Mouse (Mus musculus) frontal cortex, adult 2 months (tissue): Measurements from ENCODE around the gene Ilf2. TPM values are rescaled to one million over a fixed set of nuclear protein-coding genes. Genes with fewer than 3 reads are reported as not detected.

Experiments used
- DNase-seq, 2 experiments: peaks; one replicate each; pipeline ENCODE4 v3.0.0; 2022; ENCODE audit warnings: low spot score in 1 of 2; ENCODE audit errors: extremely low spot score in 1 of 2
- polyA plus RNA-seq: library from polyadenylated mRNA; depleted of rRNA; stranded (reverse); fragments of >200 nt; gene quantifications from 2 replicates; pipeline ENCODE4 v1.2.3, GENCODE M21; 2012

The Ilf2 gene
- polyA plus RNA-seq, 1 experiment: 89.2 TPM

- no peak for DNase-seq
Measured at GRCm38 (mm10) chr3:90508287-90508949, 32.5 kb downstream of the Ilf2 start.

GRCm38 (mm10) chr3:90508950-90509746, 33.2 kb downstream of the Ilf2 start, which contains the start of gene Chtop:
Gene Chtop (minus strand): TSS chr3:90509498.
- peak; percentile 97 to 100 for DNase-seq

DNA sequence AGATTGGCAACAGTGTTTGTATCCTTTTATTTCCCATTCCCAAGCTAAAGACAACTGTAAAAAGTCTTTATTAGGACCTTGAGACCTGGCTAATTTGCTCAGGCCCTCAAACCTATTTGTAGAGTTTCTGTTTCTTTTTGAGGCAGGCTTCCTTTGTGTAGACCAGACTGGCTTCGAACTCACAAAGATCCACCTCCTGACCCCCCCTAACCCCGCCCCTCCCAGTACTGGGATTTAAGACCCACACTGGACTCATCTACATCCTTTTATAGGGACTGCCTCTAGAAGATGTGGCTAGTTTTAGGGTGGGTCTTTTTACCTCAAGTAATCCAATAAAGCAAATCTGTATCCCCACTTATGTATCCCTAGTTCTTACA, 33.8 kb downstream of the Ilf2 start:
- DNase-seq: no peak

GRCm38 (mm10) chr3:90512276-90512675, 36.4 kb downstream of the Ilf2 start:
- DNase-seq: no peak

- no peak for DNase-seq
Measured at GRCm38 (mm10) chr3:90512948-90513642, 37.2 kb downstream of the Ilf2 start.

- no peak for DNase-seq
Measured at GRCm38 (mm10) chr3:90513796-90514590, 38.1 kb downstream of the Ilf2 start, which contains the start of the genes S100a1 and S100a13. Gene S100a1 (minus strand): TSS chr3:90514392. Gene S100a13 (plus strand): TSS chr3:90514435.

- no peak for DNase-seq
Measured at GRCm38 (mm10) chr3:90514691-90515090, 38.8 kb downstream of the Ilf2 start.

DNA sequence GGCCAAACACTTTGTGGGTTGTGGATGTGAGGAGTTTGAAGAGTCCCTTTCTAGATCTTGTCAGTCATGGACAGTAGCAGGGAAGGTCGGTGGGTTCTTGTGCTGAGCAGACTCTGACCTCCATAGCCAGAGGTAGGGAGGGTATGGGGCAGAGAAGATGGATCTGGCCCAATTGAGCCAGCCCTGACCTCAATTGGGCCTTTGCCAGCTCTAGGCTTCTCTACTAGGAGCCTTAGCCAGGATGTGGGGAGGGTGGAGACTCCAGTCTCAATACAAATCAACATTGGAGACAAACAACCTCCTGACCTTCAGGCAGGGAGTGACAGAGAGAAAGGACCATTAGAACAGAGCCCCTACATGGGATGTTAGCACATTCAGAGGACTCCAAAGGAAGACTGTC, 39.3 kb downstream of the Ilf2 start:
- no peak for DNase-seq

GRCm38 (mm10) chr3:90515789-90516188, 39.9 kb downstream of the Ilf2 start:
- DNase-seq: no peak

DNA sequence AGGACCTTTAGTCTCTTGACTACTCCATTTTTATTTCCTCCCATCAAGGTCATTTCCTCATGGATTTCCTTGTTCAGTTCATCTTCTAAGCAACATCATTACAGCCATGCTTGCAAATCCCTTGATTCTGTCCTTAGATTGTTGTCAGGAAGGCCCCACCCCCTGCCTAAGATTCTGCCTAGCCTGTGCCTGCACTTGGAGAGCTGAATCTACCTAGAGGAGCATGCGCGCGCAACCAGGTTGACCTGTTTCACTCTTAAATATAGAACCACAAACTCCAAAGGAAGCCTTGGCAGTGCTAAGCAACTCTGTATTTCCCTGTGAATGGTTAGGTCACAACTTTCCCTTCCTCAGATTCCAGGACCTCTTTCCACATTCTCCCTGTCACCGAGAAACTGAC, 41.8 kb downstream of the Ilf2 start:
- no peak for DNase-seq

DNA sequence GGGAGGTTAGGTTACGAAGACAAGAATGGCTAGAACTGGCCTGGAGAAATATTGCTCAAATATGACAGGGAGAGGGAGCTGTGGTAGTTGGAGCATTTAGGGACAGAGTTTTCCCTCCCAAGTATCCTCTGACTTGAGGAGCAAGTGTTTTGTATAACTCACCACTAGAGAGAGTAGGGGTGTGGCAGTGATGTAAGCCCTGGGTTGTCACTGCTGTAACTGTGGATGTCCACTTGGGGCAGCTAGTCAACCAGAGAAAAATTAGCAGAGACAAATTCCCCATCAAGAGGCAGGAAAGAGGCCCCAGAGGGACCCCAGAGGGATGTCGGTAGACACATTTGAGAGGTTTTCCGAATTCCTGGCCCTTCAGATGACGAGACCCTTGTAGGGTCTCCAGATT, 49.5 kb downstream of the Ilf2 start:
- DNase-seq: peak; percentile 52 to 76

DNA sequence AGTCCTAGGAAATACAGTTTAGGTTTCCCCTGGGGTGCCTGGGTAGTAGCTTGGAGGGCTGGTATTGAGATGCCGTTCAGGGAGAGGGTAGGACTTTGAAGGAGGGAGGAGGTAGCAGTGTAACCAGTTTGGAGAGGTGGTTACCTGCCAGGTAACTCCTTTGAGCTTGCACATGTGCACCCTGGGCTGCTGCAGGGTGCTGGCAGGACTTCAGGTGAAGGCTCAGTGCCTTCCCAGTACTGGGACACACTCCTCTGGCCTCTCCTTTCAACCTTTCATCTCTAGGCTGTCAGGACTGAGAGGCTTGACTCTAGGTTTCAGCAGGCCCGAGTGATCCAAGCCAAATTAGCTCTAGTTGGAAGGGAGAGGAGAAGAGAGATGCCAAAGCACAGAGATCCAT, 50.1 kb downstream of the Ilf2 start:
- no peak for DNase-seq

GRCm38 (mm10) chr3:90526580-90526979, 50.7 kb downstream of the Ilf2 start, which contains the start of gene S100a14:
Gene S100a14 (plus strand): TSS chr3:90526856.
- no peak for DNase-seq

DNA sequence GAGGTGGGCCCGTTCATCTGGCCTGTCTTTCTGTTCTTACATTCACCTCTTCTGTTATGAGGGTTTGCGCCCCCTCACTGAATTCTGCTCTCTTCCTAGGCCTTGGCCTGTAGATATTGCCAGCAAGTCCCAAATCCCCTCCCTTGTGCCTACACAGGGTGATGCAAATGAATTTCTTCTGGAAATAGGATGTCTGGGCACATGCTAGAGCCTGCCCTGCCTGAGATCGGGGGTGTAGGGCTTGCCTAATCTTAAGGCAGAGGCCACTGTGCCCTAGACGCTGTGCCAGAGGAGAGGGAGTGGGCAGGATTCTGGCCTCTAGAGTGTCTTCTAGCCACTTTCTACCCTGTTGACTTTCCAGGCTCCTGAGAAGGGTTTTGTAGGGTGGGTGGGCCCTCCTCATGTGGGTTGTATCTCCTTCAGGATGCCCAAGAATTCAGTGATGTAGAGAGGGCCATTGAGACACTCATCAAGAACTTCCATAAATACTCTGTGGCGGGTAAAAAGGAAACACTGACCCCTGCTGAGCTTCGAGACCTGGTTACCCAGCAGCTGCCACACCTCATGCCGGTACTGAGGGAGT, 51.5 kb downstream of the Ilf2 start:
- DNase-seq: no peak

- DNase-seq: no peak
Measured at GRCm38 (mm10) chr3:90531713-90532112, 55.8 kb downstream of the Ilf2 start.

GRCm38 (mm10) chr3:90535446-90535845, 59.5 kb downstream of the Ilf2 start:
- DNase-seq: no peak

DNA sequence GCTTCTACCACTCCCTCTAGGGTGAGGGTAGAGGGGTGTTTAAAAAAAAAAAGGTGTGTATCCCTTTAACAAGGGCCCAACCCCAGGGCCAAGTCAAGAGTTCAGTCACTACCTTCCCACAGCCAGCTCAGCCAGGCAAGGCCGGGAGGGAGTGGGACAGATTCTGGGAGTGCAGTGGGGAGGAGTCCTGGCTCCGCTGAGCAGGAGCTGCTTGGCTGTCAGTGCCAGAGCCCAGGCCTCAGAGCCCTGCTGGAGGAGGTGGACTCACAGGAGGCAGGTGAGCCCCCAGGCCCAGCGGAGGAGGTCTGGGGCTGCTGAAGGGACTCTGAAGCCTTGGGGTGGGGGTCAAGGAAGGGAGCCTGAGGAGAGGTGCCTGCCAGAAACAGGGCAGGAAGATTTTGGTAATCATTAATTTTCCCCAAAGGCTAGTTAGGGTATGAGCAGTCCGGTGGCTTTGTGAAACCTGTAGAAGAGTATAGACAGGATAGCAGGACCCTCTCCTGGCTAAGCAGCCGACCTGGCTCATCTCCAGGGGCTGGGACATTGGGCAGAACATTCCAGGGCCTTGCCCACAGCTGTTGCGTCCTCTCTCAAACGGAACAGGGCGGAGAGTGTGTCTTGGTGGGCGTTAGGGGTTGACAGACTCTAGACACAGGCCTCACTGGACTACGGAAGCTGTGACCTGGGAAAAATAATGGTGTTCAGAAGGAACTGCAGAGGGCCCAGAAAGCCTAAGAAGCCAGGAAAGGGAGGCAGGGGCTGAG, 61.4 kb downstream of the Ilf2 start, which contains the start of gene S100a16:
TSS of gene S100a16 (plus strand) at position 114 of the 764 bp plus-strand sequence.
- DNase-seq: peak in 1 of 2 experiments; percentile 40

- no peak for DNase-seq
Measured at GRCm38 (mm10) chr3:90537905-90538296, 62.0 kb downstream of the Ilf2 start.
